Mouse (Mus musculus) MEL (cell line): Measurements from ENCODE around the gene Tuba3a. TPM values are rescaled to one million over a fixed set of nuclear protein-coding genes. Genes with fewer than 3 reads are reported as not detected.

Source experiments
- DNase-seq: peaks from one replicate; pipeline ENCODE4 v3.0.0; 2011; ENCODE audit warnings: low read depth, low spot score
- H3K27ac ChIP-seq: 2 replicates; pipeline ENCODE4 v1.5.1; 2012; ENCODE audit warnings: low read depth, mild to moderate bottlenecking, control low read depth, low read length, moderate library complexity; ENCODE audit not compliant: control insufficient read depth
- H3K27me3 ChIP-seq, 2 experiments: fragments of 150-350 bp in 1 of 2; sonication (generic) in 1 of 2; 2 replicates each; pipeline ENCODE4 v1.6.1; 2012; ENCODE audit warnings: low read length in 2 of 2, mild to moderate bottlenecking in 2 of 2, improper control_type of control experiment in 1 of 2, moderate library complexity in 1 of 2; ENCODE audit not compliant: insufficient read depth in 2 of 2, control insufficient read depth in 1 of 2
- H3K36me3 ChIP-seq, 2 experiments: 2 replicates each; pipeline ENCODE4 v1.6.1; 2012 to 2014; ENCODE audit warnings: low read length in 2 of 2, improper control_type of control experiment in 1 of 2, inconsistent platforms in 1 of 2, mild to moderate bottlenecking in 1 of 2; ENCODE audit not compliant: insufficient read depth in 2 of 2, control insufficient read depth in 1 of 2
- H3K4me1 ChIP-seq, 2 experiments: fragments of 150-350 bp in 1 of 2; sonication (generic) in 1 of 2; 2 replicates each; pipeline ENCODE4 v1.6.1; 2012; ENCODE audit warnings: low read length in 2 of 2, improper control_type of control experiment in 1 of 2, mild to moderate bottlenecking in 1 of 2; ENCODE audit not compliant: insufficient read depth in 2 of 2, control insufficient read depth in 1 of 2
- H3K4me3 ChIP-seq, 2 experiments: fragments of 150-350 bp in 1 of 2; sonication (generic) in 1 of 2; 2 replicates each; pipeline ENCODE4 v1.5.1; 2012; ENCODE audit warnings: low read depth in 2 of 2, low read length in 2 of 2, mild to moderate bottlenecking in 2 of 2, moderate library complexity in 2 of 2, control low read depth in 1 of 2, improper control_type of control experiment in 1 of 2; ENCODE audit not compliant: control insufficient read depth in 1 of 2, insufficient read depth in 1 of 2
- H3K79me2 ChIP-seq: 2 replicates; pipeline ENCODE4 v1.6.1; 2012; ENCODE audit warnings: mild to moderate bottlenecking, low read length, moderate library complexity; ENCODE audit not compliant: control insufficient read depth, poor library complexity, insufficient read depth
- H3K9ac ChIP-seq: 2 replicates; pipeline ENCODE4 v1.6.1; 2012; ENCODE audit warnings: low read depth, mild to moderate bottlenecking, control low read depth, low read length, moderate library complexity; ENCODE audit not compliant: control insufficient read depth, poor library complexity, severe bottlenecking
- H3K9me3 ChIP-seq: fragments of 150-350 bp; sonication (generic); replicated peaks from 2 replicates; pipeline ENCODE4 v1.6.1; 2012; ENCODE audit warnings: mild to moderate bottlenecking, low read length, improper control_type of control experiment, moderate library complexity; ENCODE audit not compliant: insufficient read depth
- BHLHE40 ChIP-seq: IDR thresholded peaks from 2 replicates; pipeline ENCODE4 v1.6.1; 2012; ENCODE audit warnings: low read depth, mild to moderate bottlenecking, inconsistent platforms, low read length, improper control_type of control experiment, borderline replicate concordance
- CHD2 ChIP-seq: IDR thresholded peaks from 2 replicates; pipeline ENCODE4 v1.6.1; 2011; ENCODE audit warnings: low read length, improper control_type of control experiment
- E2F4 ChIP-seq: IDR thresholded peaks from 2 replicates; pipeline ENCODE4 v1.6.1; 2011; ENCODE audit warnings: low read depth, low read length, improper control_type of control experiment, borderline replicate concordance
- EP300 ChIP-seq, 2 experiments: IDR thresholded peaks; 2 replicates each; pipeline ENCODE4 v1.6.1; 2011; ENCODE audit warnings: improper control_type of control experiment in 2 of 2, low read length in 2 of 2, low read depth in 1 of 2, mild to moderate bottlenecking in 1 of 2
- HCFC1 ChIP-seq: IDR thresholded peaks from 2 replicates; pipeline ENCODE4 v1.6.1; 2012; ENCODE audit warnings: low read depth, mild to moderate bottlenecking, inconsistent platforms, low read length, improper control_type of control experiment, moderate library complexity
- KAT2A ChIP-seq: conservative IDR thresholded peaks from 2 replicates; pipeline ENCODE4 v1.6.1; 2012; ENCODE audit warnings: low read depth, low read length, improper control_type of control experiment, inconsistent platforms
- MAFK ChIP-seq: IDR thresholded peaks from 2 replicates; pipeline ENCODE4 v1.6.1; 2011; ENCODE audit warnings: low read depth, mild to moderate bottlenecking, low read length, improper control_type of control experiment, borderline replicate concordance
- MEF2A ChIP-seq: IDR thresholded peaks from 2 replicates; pipeline ENCODE4 v1.6.1; 2014; ENCODE audit warnings: low read depth, mild to moderate bottlenecking, inconsistent platforms, low read length, improper control_type of control experiment; ENCODE audit not compliant: poor library complexity, insufficient replicate concordance, severe bottlenecking; ENCODE audit errors: extremely low read depth
- MXI1 ChIP-seq: IDR thresholded peaks from 2 replicates; pipeline ENCODE4 v1.6.1; 2011; ENCODE audit warnings: mild to moderate bottlenecking, low read depth, low read length, improper control_type of control experiment
- MYC ChIP-seq: IDR thresholded peaks from 2 replicates; pipeline ENCODE4 v1.6.1; 2011; ENCODE audit warnings: low read depth, mild to moderate bottlenecking, low read length, improper control_type of control experiment, moderate library complexity
- NELFE ChIP-seq: IDR thresholded peaks from 2 replicates; pipeline ENCODE4 v1.6.1; 2011; ENCODE audit warnings: low read depth, low read length, improper control_type of control experiment
- SMC3 ChIP-seq: IDR thresholded peaks from 2 replicates; pipeline ENCODE4 v1.6.1; 2011; ENCODE audit warnings: low read depth, low read length, improper control_type of control experiment
- TAL1 ChIP-seq: IDR thresholded peaks from 2 replicates; pipeline ENCODE4 v1.6.1; 2012; ENCODE audit warnings: mild to moderate bottlenecking, inconsistent platforms, low read length, moderate library complexity, mixed read lengths
- TBP ChIP-seq: IDR thresholded peaks from 2 replicates; pipeline ENCODE4 v1.8.0; 2011; ENCODE audit warnings: low read depth, low read length, improper control_type of control experiment
- USF1 ChIP-seq: IDR thresholded peaks from 2 replicates; pipeline ENCODE4 v1.6.1; 2014; ENCODE audit warnings: low read depth, mild to moderate bottlenecking, inconsistent platforms, low read length, improper control_type of control experiment, moderate library complexity
- ZKSCAN1 ChIP-seq: IDR thresholded peaks from 2 replicates; pipeline ENCODE4 v1.6.1; 2012; ENCODE audit warnings: low read depth, mild to moderate bottlenecking, inconsistent platforms, low read length, improper control_type of control experiment, moderate library complexity
- ZNF384 ChIP-seq: IDR thresholded peaks from 2 replicates; pipeline ENCODE4 v1.6.1; 2012; ENCODE audit warnings: low read depth, mild to moderate bottlenecking, inconsistent platforms, low read length, improper control_type of control experiment
- polyA plus RNA-seq, 2 experiments: library from polyadenylated mRNA; stranded (reverse) in 1 of 2; unstranded in 1 of 2; fragments of >175 nt in 1 of 2; fragments of >200 nt in 1 of 2; gene quantifications; 2 replicates each; pipeline versions ENCODE4 v1.2.1 to v1.2.4; 2012; ENCODE audit warnings: low replicate concordance in 2 of 2, low read depth in 1 of 2; ENCODE audit not compliant: insufficient read length in 2 of 2, insufficient read depth in 1 of 2, missing spikeins in 1 of 2
- total RNA-seq: library from RNA; depleted of rRNA; stranded (reverse); fragments of 300-350 nt; gene quantifications from 2 replicates; pipeline ENCODE4 v1.2.3, GENCODE M21; 2012

Gene Tuba3a
- total and polyA plus RNA-seq, 3 experiments, result 0.06 TPM; not detected in 2

GRCm38 (mm10) chr6:125291329-125291728, 5.5 kb upstream of the Tuba3a start:
- TF ChIP-seq MXI1, result no peak
- TF ChIP-seq ZNF384, result no peak
- no peak for TF ChIP-seq EP300 (IDR thresholded peaks at IDR 0.05; ENCODE audit: low read depth in 1 of 2, low read length in 2 of 2)
- TF ChIP-seq SMC3, result no peak
- TF ChIP-seq CHD2, result no peak
- Histone ChIP-seq H3K27ac (no peak overlapping the region), H3K27me3 (peaks cover 18 to 33% of the 10 kb centered on the region in 2 experiments), H3K79me2 (no peaks in the 10 kb centered on the region), H3K9me3 (no peaks in the 10 kb centered on the region), H3K4me1 (no peaks in the 10 kb centered on the region), H3K4me3 (no peak overlapping the region), H3K9ac (no peak overlapping the region), H3K36me3 (no peaks in the 10 kb centered on the region)
- DNase-seq, result no peak

- Histone ChIP-seq H3K9me3 (no peaks in the 10 kb centered on the region), H3K36me3 (no peaks in the 10 kb centered on the region), H3K79me2 (no peaks in the 10 kb centered on the region)
- no peak for DNase-seq
- TF ChIP-seq E2F4 (no peak), BHLHE40 (no peak), MYC (no peak), MEF2A (no peak), SMC3 (no peak), KAT2A (no peak), TAL1 (no peak), ZKSCAN1 (no peak), ZNF384 (no peak), MAFK (no peak), MXI1 (no peak), USF1 (no peak), NELFE (no peak), TBP (no peak), HCFC1 (no peak)
- TF ChIP-seq, all 39 proteins: peak for 0
- no peak overlapping the region for H3K4me3 ChIP-seq
- H3K4me1 ChIP-seq, result no peaks in the 10 kb centered on the region
- H3K27me3 ChIP-seq, result peaks cover 14 to 27% of the 10 kb centered on the region in 2 experiments
- H3K27ac ChIP-seq, result no peak overlapping the region
- H3K9ac ChIP-seq, result no peak overlapping the region
Measured at GRCm38 (mm10) chr6:125288730-125289129, 2.9 kb upstream of the Tuba3a start.
